9 mouse cellular contexts compared by ENCODE assay signal in genomic region chr11:69622406-69622805, GRCm38 (mm10). TPM values are rescaled to one million over a fixed set of nuclear protein-coding genes. Genes with fewer than 3 reads are reported as not detected.
DNase-seq lines count a peak whose midpoint lies in the region; ATAC-seq and TF ChIP-seq lines count a peak whose summit lies in the region.
"Had no signal": no experiment of that assay in that cellular context is flagged by ENCODE, and none has a peak within 500 bp of the region (broad histone marks: within the 10 kb centered on the region; RNA-seq: fewer than 3 reads in every experiment).

No protein-coding gene starts in this region.

- ATAC-seq in lung, embryonic 14.5 days (ENCODE audit: insufficient read depth) = peak; percentile 16; the same call in 1 of the 2 replicates
- ATAC-seq in embryonic facial prominence, embryonic 14.5 days (ENCODE audit: low read depth) = no peak
- no peak; the same call in 1 of the 2 replicates for ATAC-seq in neural tube, embryonic 14.5 days (ENCODE audit: low read depth)

- H3K4me1 ChIP-seq in lung, embryonic 14.5 days (ENCODE audit: insufficient read depth) = no peaks in the 10 kb centered on the region
- H3K4me1 ChIP-seq in embryonic facial prominence, embryonic 14.5 days (ENCODE audit: control insufficient read depth, insufficient read depth, low read length) = peaks cover 3% of the 10 kb centered on the region; the same call in 1 of the 2 replicates
- peaks cover 8% of the 10 kb centered on the region for H3K4me1 ChIP-seq in neural tube, embryonic 14.5 days (ENCODE audit: control insufficient read depth, insufficient read depth, low read length)

- 25% methylated on average over 6 of the region's 6 CpGs for WGBS in lung, embryonic 14.5 days
- WGBS in embryonic facial prominence, embryonic 14.5 days = 18% methylated on average over 6 of the region's 6 CpGs
- 30% methylated on average over 6 of the region's 6 CpGs for WGBS in neural tube, embryonic 14.5 days

- H3K27ac ChIP-seq in lung, embryonic 14.5 days (ENCODE audit: low read depth) = peak overlapping the region; percentile 80
- H3K27ac ChIP-seq in embryonic facial prominence, embryonic 14.5 days (replicated peaks; ENCODE audit: low read depth, low read length) = peak overlapping the region; percentile 86
- peak overlapping the region; percentile 77 for H3K27ac ChIP-seq in neural tube, embryonic 14.5 days (ENCODE audit: low read depth, low read length)

- DNase-seq in lung, embryonic 14.5 days = peak; percentile 56
- no peak for DNase-seq in lung, adult 18-20 months
- no peak for DNase-seq in embryonic facial prominence, embryonic 14.5 days (ENCODE audit: low spot score)
- DNase-seq in kidney, postnatal 14 days = peak; percentile 30
- no peak for DNase-seq in left cerebral cortex, postnatal 14 days (ENCODE audit: low spot score in 2 of 2)
- DNase-seq in urinary bladder, adult 18-20 months (ENCODE audit: low spot score in 2 of 2) = no peak
- no peak for DNase-seq in right cerebral cortex, postnatal 25 days

- H3K4me3 ChIP-seq in lung, embryonic 14.5 days (ENCODE audit: low read depth, low read length) = peak overlapping the region; percentile 55
- H3K4me3 ChIP-seq in embryonic facial prominence, embryonic 14.5 days (ENCODE audit: low read depth, low read length) = peak overlapping the region; percentile 61
- H3K4me3 ChIP-seq in neural tube, embryonic 14.5 days (ENCODE audit: low read depth, low read length) = peak overlapping the region; percentile 50

- no peaks in the 10 kb centered on the region for H3K9me3 ChIP-seq in lung, embryonic 14.5 days (ENCODE audit: low read depth, low read length)
- no peaks in the 10 kb centered on the region for H3K9me3 ChIP-seq in embryonic facial prominence, embryonic 14.5 days (ENCODE audit: control insufficient read depth, low read length)
- H3K9me3 ChIP-seq in neural tube, embryonic 14.5 days (ENCODE audit: control insufficient read depth, low read length) = no peaks in the 10 kb centered on the region

- H3K36me3 ChIP-seq in lung, embryonic 14.5 days (ENCODE audit: insufficient read depth) = no peaks in the 10 kb centered on the region
- H3K36me3 ChIP-seq in embryonic facial prominence, embryonic 14.5 days (ENCODE audit: control insufficient read depth, insufficient read depth, low read length) = no peaks in the 10 kb centered on the region; the same call in 1 of the 2 replicates
- H3K36me3 ChIP-seq in neural tube, embryonic 14.5 days (ENCODE audit: control insufficient read depth, insufficient read depth, low read length) = no peaks in the 10 kb centered on the region

- peak overlapping the region; percentile 71 for H3K9ac ChIP-seq in lung, embryonic 14.5 days
- H3K9ac ChIP-seq in embryonic facial prominence, embryonic 14.5 days (ENCODE audit: low read depth, low read length) = peak overlapping the region; percentile 80
- H3K9ac ChIP-seq in neural tube, embryonic 14.5 days (replicated peaks; ENCODE audit: low read depth, low read length) = peak overlapping the region; percentile 78

- intact Hi-C loops in left cerebral cortex, postnatal 14 days (cut with DNase I) = no loop called here

- no peaks in the 10 kb centered on the region for H3K27me3 ChIP-seq in lung, embryonic 14.5 days (ENCODE audit: insufficient read depth, low read length)
- H3K27me3 ChIP-seq in embryonic facial prominence, embryonic 14.5 days (replicated peaks; ENCODE audit: control insufficient read depth, insufficient read depth, low read length) = no peaks in the 10 kb centered on the region
- no peaks in the 10 kb centered on the region for H3K27me3 ChIP-seq in neural tube, embryonic 14.5 days (ENCODE audit: control insufficient read depth, insufficient read depth, low read length)

- TF ChIP-seq CTCF in lung, embryonic 14.5 days (IDR thresholded peaks at IDR 0.05; ENCODE audit: low read depth) = no peak

- H3K4me2 ChIP-seq in lung, embryonic 14.5 days = peak overlapping the region; percentile 82
- peak overlapping the region; percentile 88 for H3K4me2 ChIP-seq in embryonic facial prominence, embryonic 14.5 days (ENCODE audit: low read depth, low read length)
- H3K4me2 ChIP-seq in neural tube, embryonic 14.5 days (ENCODE audit: low read depth, low read length) = peak overlapping the region; percentile 89

RNA-seq across cellular contexts. Expression of gene Sat2, which starts 0.6 kb away (rescaled TPM):
- 18.0 and 18.3 TPM in 2 replicates for polyA plus RNA-seq in lung, embryonic 14.5 days (2014; fragmentation: Nextera tagmentation; extraction: Ambion mirVana)
- polyA plus RNA-seq in embryonic facial prominence, embryonic 14.5 days (2014; fragmentation: Nextera tagmentation; extraction: Ambion mirVana) = 15.6 and 16.6 TPM in 2 replicates
- polyA plus RNA-seq in neural tube, embryonic 14.5 days (2014; fragmentation: Nextera tagmentation; extraction: Ambion mirVana) = 23.8 and 25.1 TPM in 2 replicates
- total RNA-seq in left cerebral cortex, postnatal 14 days (2021) = 10 to 100 TPM in 1 of 2 experiments, 1 to 10 TPM in 1; 9.9 to 10.2 TPM

RNA-seq across cellular contexts. Expression of gene Shbg, which starts 4.7 kb away (rescaled TPM):
- polyA plus RNA-seq in lung, embryonic 14.5 days (2014; fragmentation: Nextera tagmentation; extraction: Ambion mirVana) = not detected in 2 replicates
- polyA plus RNA-seq in embryonic facial prominence, embryonic 14.5 days (2014; fragmentation: Nextera tagmentation; extraction: Ambion mirVana) = not detected in 2 replicates
- not detected in 2 replicates for polyA plus RNA-seq in neural tube, embryonic 14.5 days (2014; fragmentation: Nextera tagmentation; extraction: Ambion mirVana)
- total RNA-seq in left cerebral cortex, postnatal 14 days (2021) = not detected
- polyA plus RNA-seq: spleen, adult 2 months had no signal

RNA-seq across cellular contexts. Expression of gene Fxr2, which starts 10.4 kb away (rescaled TPM):
- 26.8 and 31.2 TPM in 2 replicates for polyA plus RNA-seq in lung, embryonic 14.5 days (2014; fragmentation: Nextera tagmentation; extraction: Ambion mirVana)
- polyA plus RNA-seq in embryonic facial prominence, embryonic 14.5 days (2014; fragmentation: Nextera tagmentation; extraction: Ambion mirVana) = 25.4 and 26.3 TPM in 2 replicates
- polyA plus RNA-seq in neural tube, embryonic 14.5 days (2014; fragmentation: Nextera tagmentation; extraction: Ambion mirVana) = 31.1 and 34.0 TPM in 2 replicates
- 100 to 1,000 TPM; 107 TPM for total RNA-seq in left cerebral cortex, postnatal 14 days (2021)

RNA-seq across cellular contexts. Expression of gene Atp1b2, which starts 16.7 kb away (rescaled TPM):
- polyA plus RNA-seq in lung, embryonic 14.5 days (2014; fragmentation: Nextera tagmentation; extraction: Ambion mirVana) = 6.9 and 9.8 TPM in 2 replicates
- polyA plus RNA-seq in embryonic facial prominence, embryonic 14.5 days (2014; fragmentation: Nextera tagmentation; extraction: Ambion mirVana) = 15.6 and 17.7 TPM in 2 replicates
- polyA plus RNA-seq in neural tube, embryonic 14.5 days (2014; fragmentation: Nextera tagmentation; extraction: Ambion mirVana) = 66.6 and 99.6 TPM in 2 replicates
- 100 to 1,000 TPM; 451 to 452 TPM for total RNA-seq in left cerebral cortex, postnatal 14 days (2021)

RNA-seq across cellular contexts. Expression of gene Sox15, which starts 32.7 kb away (rescaled TPM):
- not detected in 2 replicates for polyA plus RNA-seq in lung, embryonic 14.5 days (2014; fragmentation: Nextera tagmentation; extraction: Ambion mirVana)
- 1.7 and 2.9 TPM in 2 replicates for polyA plus RNA-seq in embryonic facial prominence, embryonic 14.5 days (2014; fragmentation: Nextera tagmentation; extraction: Ambion mirVana)
- polyA plus RNA-seq in neural tube, embryonic 14.5 days (2014; fragmentation: Nextera tagmentation; extraction: Ambion mirVana) = not detected in 2 replicates
- total RNA-seq in left cerebral cortex, postnatal 14 days (2021) = not detected

Comparison
In these comparisons a context has a peak if more than half of its experiments do, and no peak if none do; other contexts are left out.
1. DNase-seq: peak in lung, embryonic 14.5 days (single experiment) and kidney, postnatal 14 days (single experiment); none in lung, adult 18-20 months (0 of 2), embryonic facial prominence, embryonic 14.5 days (single experiment), left cerebral cortex, postnatal 14 days (0 of 2), urinary bladder, adult 18-20 months (0 of 2) and right cerebral cortex, postnatal 25 days (single experiment).
2. Peak in every context shown above with its lines, with median percentiles within 50 percentile points of each other: H3K27ac ChIP-seq, H3K4me2 ChIP-seq, H3K4me3 ChIP-seq and H3K9ac ChIP-seq.